Comparison of ENCODE assay signal across 12 mouse cellular contexts in the genomic region with DNA sequence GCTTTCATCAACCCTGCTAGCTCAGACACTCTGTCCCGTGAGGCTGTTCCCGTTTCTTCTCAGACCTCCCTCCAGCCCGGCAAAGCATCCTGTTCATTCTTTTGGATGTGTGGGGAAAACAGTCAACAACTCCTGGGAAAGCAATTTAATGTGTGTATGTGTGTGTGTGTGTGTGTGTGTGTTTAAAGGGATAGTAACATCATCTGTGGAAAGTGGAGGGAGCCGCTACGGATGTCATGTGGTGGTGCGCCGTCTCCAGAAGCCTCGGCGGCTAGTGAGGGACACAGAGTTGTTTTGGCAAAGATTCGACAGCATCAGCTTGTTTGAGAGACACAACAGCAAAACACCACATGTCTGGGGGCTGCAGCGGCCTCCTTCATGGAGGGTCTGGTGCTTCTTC.
DNase-seq lines count a peak whose midpoint lies in the region; ATAC-seq lines count a peak whose summit lies in the region.
"Had no signal": no experiment of that assay in that cellular context is flagged by ENCODE, and none has a peak within 500 bp of the region (broad histone marks: within the 10 kb centered on the region; RNA-seq: fewer than 3 reads in every experiment).

No protein-coding gene starts in this region.

- peaks cover 28% of the 10 kb centered on the region for H3K4me1 ChIP-seq in hindbrain, embryonic 15.5 days (replicated peaks)
- H3K4me1 ChIP-seq in hindbrain, embryonic 14.5 days (replicated peaks; ENCODE audit: control insufficient read depth, insufficient read depth, low read length): peaks cover 5% of the 10 kb centered on the region
- no peaks in the 10 kb centered on the region for H3K4me1 ChIP-seq in midbrain, embryonic 11.5 days (ENCODE audit: control insufficient read depth, insufficient read depth, low read length)
- H3K4me1 ChIP-seq in midbrain, embryonic 16.5 days (ENCODE audit: control insufficient read depth, insufficient read depth, low read length): peaks cover 22% of the 10 kb centered on the region
- peaks cover 6% of the 10 kb centered on the region; the same call in 1 of the 2 replicates for H3K4me1 ChIP-seq in midbrain, embryonic 14.5 days (ENCODE audit: control insufficient read depth, insufficient read depth, low read length)

- 0 out of 2 replicates have a peak overlapping the region, but pooled peaks have one; percentile 5 for H3K27ac ChIP-seq in hindbrain, embryonic 15.5 days (replicated peaks)
- no peak overlapping the region for H3K27ac ChIP-seq in hindbrain, embryonic 14.5 days
- H3K27ac ChIP-seq in midbrain, embryonic 11.5 days (ENCODE audit: low read depth, low read length): no peak overlapping the region
- H3K27ac ChIP-seq in midbrain, embryonic 16.5 days (ENCODE audit: low read length): no peak overlapping the region
- no peak overlapping the region for H3K27ac ChIP-seq in midbrain, embryonic 14.5 days (replicated peaks; ENCODE audit: low read depth, low read length)
- H3K27ac ChIP-seq: kidney, postnatal 0 days; liver, embryonic 12.5 days had no signal

- no peak for ATAC-seq in hindbrain, embryonic 15.5 days (ENCODE audit: low FRiP score, low read depth)
- ATAC-seq in hindbrain, embryonic 14.5 days (ENCODE audit: low FRiP score): no peak
- ATAC-seq in midbrain, embryonic 11.5 days (ENCODE audit: low FRiP score): no peak
- no peak for ATAC-seq in midbrain, embryonic 16.5 days
- ATAC-seq in midbrain, embryonic 14.5 days (ENCODE audit: low FRiP score, low TSS enrichment): no peak
- no peak for ATAC-seq in megakaryocyte progenitor cell, adult 5-6 weeks (replicated peaks; ENCODE audit: poor library complexity)
- ATAC-seq: liver, embryonic 12.5 days had no signal

- 56% methylated on average over 11 of the region's 11 CpGs for WGBS in hindbrain, embryonic 15.5 days
- 63% methylated on average over 11 of the region's 11 CpGs for WGBS in hindbrain, embryonic 14.5 days
- WGBS in midbrain, embryonic 11.5 days: 77% methylated on average over 11 of the region's 11 CpGs
- WGBS in midbrain, embryonic 16.5 days: 60% methylated on average over 11 of the region's 11 CpGs
- WGBS in midbrain, embryonic 14.5 days: 70% methylated on average over 11 of the region's 11 CpGs

- DNase-seq in hindbrain, embryonic 14.5 days (ENCODE audit: low spot score): no peak
- DNase-seq in midbrain, embryonic 11.5 days (ENCODE audit: low spot score, missing footprints): peak; percentile 59
- DNase-seq in heart, adult 9 months (ENCODE audit: low spot score in 2 of 2): peak; percentile 45 to 67
- DNase-seq in midbrain, embryonic 14.5 days: peak; percentile 24
- DNase-seq in cerebellum, adult 11-12 months: no peak
- DNase-seq: cerebellum, postnatal 25 days had no signal

- no peaks in the 10 kb centered on the region for H3K27me3 ChIP-seq in hindbrain, embryonic 15.5 days
- H3K27me3 ChIP-seq in hindbrain, embryonic 14.5 days (ENCODE audit: control insufficient read depth, insufficient read depth, low read length): no peaks in the 10 kb centered on the region
- H3K27me3 ChIP-seq in midbrain, embryonic 11.5 days (ENCODE audit: control insufficient read depth, insufficient read depth, low read length): no peaks in the 10 kb centered on the region
- H3K27me3 ChIP-seq in midbrain, embryonic 16.5 days (ENCODE audit: control insufficient read depth, insufficient read depth, low read depth, low read length): no peaks in the 10 kb centered on the region
- H3K27me3 ChIP-seq in midbrain, embryonic 14.5 days (ENCODE audit: control insufficient read depth, insufficient read depth, low read length): no peaks in the 10 kb centered on the region
- H3K27me3 ChIP-seq: CH12.LX; liver, embryonic 12.5 days had no signal

- H3K4me2 ChIP-seq in hindbrain, embryonic 15.5 days: no peak overlapping the region
- H3K4me2 ChIP-seq in hindbrain, embryonic 14.5 days (replicated peaks): no peak overlapping the region
- no peak overlapping the region for H3K4me2 ChIP-seq in midbrain, embryonic 11.5 days
- no peak overlapping the region for H3K4me2 ChIP-seq in midbrain, embryonic 16.5 days (ENCODE audit: low read length)
- H3K4me2 ChIP-seq in midbrain, embryonic 14.5 days (ENCODE audit: low read length): no peak overlapping the region
- H3K4me2 ChIP-seq: liver, embryonic 12.5 days had no signal

- no peak overlapping the region for H3K9ac ChIP-seq in hindbrain, embryonic 15.5 days
- H3K9ac ChIP-seq in hindbrain, embryonic 14.5 days: no peak overlapping the region
- no peak overlapping the region for H3K9ac ChIP-seq in midbrain, embryonic 11.5 days (ENCODE audit: low read length)
- no peak overlapping the region for H3K9ac ChIP-seq in midbrain, embryonic 16.5 days (ENCODE audit: low read depth, low read length)
- no peak overlapping the region for H3K9ac ChIP-seq in midbrain, embryonic 14.5 days (replicated peaks; ENCODE audit: low read length)
- H3K9ac ChIP-seq: liver, embryonic 12.5 days had no signal

- no peaks in the 10 kb centered on the region for H3K36me3 ChIP-seq in hindbrain, embryonic 15.5 days
- H3K36me3 ChIP-seq in hindbrain, embryonic 14.5 days (replicated peaks; ENCODE audit: control insufficient read depth, insufficient read depth): no peaks in the 10 kb centered on the region
- no peaks in the 10 kb centered on the region for H3K36me3 ChIP-seq in midbrain, embryonic 11.5 days (ENCODE audit: control insufficient read depth, insufficient read depth, low read length)
- no peaks in the 10 kb centered on the region for H3K36me3 ChIP-seq in midbrain, embryonic 16.5 days (ENCODE audit: control insufficient read depth, insufficient read depth, low read length)
- H3K36me3 ChIP-seq in midbrain, embryonic 14.5 days (ENCODE audit: control insufficient read depth, insufficient read depth, low read length): no peaks in the 10 kb centered on the region
- H3K36me3 ChIP-seq: liver, embryonic 12.5 days had no signal

- no peak overlapping the region for H3K4me3 ChIP-seq in hindbrain, embryonic 15.5 days
- H3K4me3 ChIP-seq in hindbrain, embryonic 14.5 days (replicated peaks; ENCODE audit: low read length): no peak overlapping the region
- H3K4me3 ChIP-seq in midbrain, embryonic 11.5 days (ENCODE audit: low read depth, low read length): no peak overlapping the region
- H3K4me3 ChIP-seq in midbrain, embryonic 16.5 days (ENCODE audit: low read depth, low read length): no peak overlapping the region
- H3K4me3 ChIP-seq in midbrain, embryonic 14.5 days (replicated peaks; ENCODE audit: low read depth, low read length): no peak overlapping the region
- H3K4me3 ChIP-seq: liver, embryonic 12.5 days had no signal

- no peaks in the 10 kb centered on the region for H3K9me3 ChIP-seq in hindbrain, embryonic 15.5 days
- H3K9me3 ChIP-seq in hindbrain, embryonic 14.5 days (ENCODE audit: control insufficient read depth, low read length): no peaks in the 10 kb centered on the region
- no peaks in the 10 kb centered on the region for H3K9me3 ChIP-seq in midbrain, embryonic 11.5 days (ENCODE audit: control insufficient read depth, low read length)
- H3K9me3 ChIP-seq in midbrain, embryonic 16.5 days (replicated peaks; ENCODE audit: control insufficient read depth, low read length, poor library complexity, severe bottlenecking): no peaks in the 10 kb centered on the region
- H3K9me3 ChIP-seq in midbrain, embryonic 14.5 days (ENCODE audit: control insufficient read depth, low read length): no peaks in the 10 kb centered on the region
- H3K9me3 ChIP-seq: liver, embryonic 12.5 days had no signal

Comparison
In these comparisons a context has a peak if more than half of its experiments do, and no peak if none do; other contexts are left out.
1. DNase-seq: peak in midbrain, embryonic 11.5 days (single experiment), heart, adult 9 months (2 of 2) and midbrain, embryonic 14.5 days (single experiment); none in hindbrain, embryonic 14.5 days (single experiment) and cerebellum, adult 11-12 months (single experiment).